Mouse (Mus musculus): ENCODE measurements around the gene Kif19a.

Gene Kif19a

GRCm38 (mm10) chr11:114780076-114780475, 14.9 kb downstream of the Kif19a start:
- in situ Hi-C loops (cut with MboI, MseI): no loop called here

GRCm38 (mm10) chr11:114785892-114786291, 20.7 kb downstream of the Kif19a start:
- in situ Hi-C loops (cut with MboI, MseI): loop anchor here (5.0 kb wide), 1 partner anchor 39 kb away; no protein-coding TSS in a partner anchor

DNA sequence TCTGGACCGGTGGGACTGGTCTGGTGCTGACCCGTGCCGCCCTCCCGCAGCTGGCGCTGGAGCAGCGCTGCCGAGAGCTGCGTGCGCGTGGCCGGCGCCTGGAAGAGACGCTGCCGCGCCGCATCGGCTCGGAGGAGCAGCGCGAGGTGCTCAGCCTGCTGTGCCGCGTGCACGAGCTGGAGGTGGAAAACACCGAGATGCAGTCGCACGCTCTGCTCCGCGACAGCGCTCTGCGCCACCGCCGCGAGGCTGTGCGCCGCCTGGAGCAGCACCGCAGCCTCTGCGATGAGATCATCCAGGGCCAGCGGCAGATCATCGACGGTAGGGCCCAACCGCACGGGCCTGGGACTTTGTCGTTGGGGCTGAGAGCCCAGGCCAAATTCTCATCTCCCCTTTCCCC, 21.1 kb downstream of the Kif19a start:
- in situ Hi-C loops (cut with MboI, MseI): loop anchor here (5.0 kb wide), 1 partner anchor 39 kb away; no protein-coding TSS in a partner anchor

DNA sequence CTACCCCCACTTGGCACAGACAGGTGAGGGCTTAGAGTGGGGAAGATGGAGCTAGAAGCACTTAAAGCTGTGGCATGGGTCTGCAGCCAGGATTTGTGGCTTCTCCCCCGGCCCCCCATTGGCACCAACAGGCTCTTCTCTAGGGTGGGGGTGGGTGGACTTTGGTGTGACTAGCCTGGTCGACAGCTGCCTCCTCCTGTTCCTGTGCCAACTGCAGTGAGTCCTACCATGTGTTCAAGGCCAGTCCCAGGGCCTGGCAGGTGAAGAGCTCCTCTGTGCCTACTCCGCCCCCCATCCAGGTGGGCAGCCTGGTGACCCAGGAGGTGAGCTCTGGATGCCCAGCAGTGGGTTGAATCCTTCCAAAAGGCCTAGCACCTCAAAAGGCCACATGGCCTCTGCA, 22.4 kb downstream of the Kif19a start:
- in situ Hi-C loops (cut with MboI, MseI): loop anchor here (5.0 kb wide), 1 partner anchor 40 kb away; no protein-coding TSS in a partner anchor

- in situ Hi-C loops (cut with MboI, MseI): loop anchor here (5.0 kb wide), 1 partner anchor 42 kb away; no protein-coding TSS in a partner anchor
Observed at GRCm38 (mm10) chr11:114789061-114789714, 24.0 kb downstream of the Kif19a start.

- in situ Hi-C loops (cut with MboI, MseI): loop anchor here (5.0 kb wide), 1 partner anchor 42 kb away; no protein-coding TSS in a partner anchor
Observed at GRCm38 (mm10) chr11:114789716-114790115, 24.5 kb downstream of the Kif19a start.

- in situ Hi-C loops (cut with MboI, MseI): no loop called here
Observed at GRCm38 (mm10) chr11:114790171-114790570, 25.0 kb downstream of the Kif19a start.

DNA sequence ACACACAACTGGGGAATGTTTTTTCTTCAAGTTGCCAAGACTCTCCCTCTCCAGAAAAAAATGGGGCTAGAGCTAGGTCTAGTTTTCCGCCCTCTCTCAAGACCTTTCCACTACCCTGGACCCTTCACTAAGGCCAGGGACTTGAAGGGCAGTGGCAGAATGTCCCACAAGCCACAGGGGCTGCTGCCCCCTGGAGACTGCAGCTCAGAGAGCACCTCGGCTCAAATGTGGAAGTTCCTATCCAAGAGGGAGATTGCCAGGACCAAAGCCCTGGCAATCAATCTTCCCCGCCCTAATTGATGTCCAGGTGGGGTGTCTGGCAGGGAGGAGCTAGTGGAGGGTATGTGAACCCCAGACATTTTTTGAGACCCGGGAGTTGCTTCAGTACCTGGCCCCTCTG, 25.7 kb downstream of the Kif19a start:
- in situ Hi-C loops (cut with MboI, MseI): no loop called here

GRCm38 (mm10) chr11:114791351-114791889, 26.2 kb downstream of the Kif19a start:
- in situ Hi-C loops (cut with MboI, MseI): no loop called here

- in situ Hi-C loops (cut with MboI, MseI): no loop called here
Observed at GRCm38 (mm10) chr11:114791891-114792411, 26.8 kb downstream of the Kif19a start.

DNA sequence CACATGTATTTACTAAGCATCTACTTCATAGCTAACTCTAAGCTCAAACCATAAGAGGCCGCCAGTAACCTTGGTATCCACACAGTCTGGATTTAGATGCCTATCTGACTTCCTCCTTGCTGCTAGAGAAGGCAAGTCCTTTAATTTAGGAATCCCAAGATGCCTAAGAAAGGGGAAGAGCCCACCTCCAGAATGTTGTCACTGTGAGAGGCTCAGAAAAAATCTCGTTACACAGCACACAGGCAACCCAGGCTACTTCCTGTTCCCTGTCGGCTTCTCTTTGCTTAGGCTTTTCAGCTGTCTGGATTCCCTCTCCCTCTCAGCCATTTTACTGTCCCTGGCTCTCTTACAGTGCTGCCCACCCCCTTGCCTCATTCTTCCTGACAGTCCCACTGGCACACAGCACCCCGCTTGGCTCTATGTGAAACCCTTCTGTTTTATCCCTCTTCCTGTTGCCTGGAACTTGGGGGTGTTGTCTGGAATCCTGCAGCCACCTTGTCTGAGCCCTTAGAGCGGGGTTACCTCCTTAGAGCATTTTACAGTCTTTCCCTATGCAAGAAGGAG, 27.8 kb downstream of the Kif19a start:
- in situ Hi-C loops (cut with MboI, MseI): no loop called here

DNA sequence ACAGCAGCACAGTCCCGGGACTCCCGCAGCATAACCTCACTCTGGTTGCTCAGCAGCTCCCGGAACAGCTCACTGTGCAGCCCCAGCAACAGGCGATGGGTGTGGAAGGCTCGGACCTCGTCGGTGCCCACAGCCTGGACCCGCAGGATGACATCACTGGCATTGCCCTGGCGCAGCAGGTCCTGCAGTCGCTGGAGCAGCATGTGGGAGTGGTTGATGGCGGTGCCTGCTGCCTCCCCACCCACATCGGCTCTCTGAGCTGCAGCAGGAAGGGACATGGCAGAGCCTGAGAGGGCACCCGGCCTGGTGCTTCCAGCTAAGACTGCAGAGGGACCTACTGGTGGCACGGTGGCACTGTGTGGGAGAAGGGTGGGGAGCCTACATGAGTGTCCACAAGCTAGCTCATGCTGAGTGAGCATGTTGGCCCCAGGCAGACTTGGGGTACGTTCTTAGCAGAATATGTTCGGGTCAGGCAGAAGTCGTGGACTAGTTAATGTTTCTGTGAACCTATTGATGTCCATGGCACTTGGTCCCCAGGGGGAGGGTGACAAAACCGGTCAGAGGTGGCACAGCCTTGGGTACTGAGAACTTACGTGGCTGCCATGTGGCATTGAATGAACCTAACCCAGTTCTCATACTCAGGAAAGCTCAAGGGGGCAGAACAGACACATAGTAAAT, 28.8 kb downstream of the Kif19a start:
- in situ Hi-C loops (cut with MboI, MseI): no loop called here

- in situ Hi-C loops (cut with MboI, MseI): no loop called here
Observed at GRCm38 (mm10) chr11:114794691-114795090, 29.5 kb downstream of the Kif19a start.

DNA sequence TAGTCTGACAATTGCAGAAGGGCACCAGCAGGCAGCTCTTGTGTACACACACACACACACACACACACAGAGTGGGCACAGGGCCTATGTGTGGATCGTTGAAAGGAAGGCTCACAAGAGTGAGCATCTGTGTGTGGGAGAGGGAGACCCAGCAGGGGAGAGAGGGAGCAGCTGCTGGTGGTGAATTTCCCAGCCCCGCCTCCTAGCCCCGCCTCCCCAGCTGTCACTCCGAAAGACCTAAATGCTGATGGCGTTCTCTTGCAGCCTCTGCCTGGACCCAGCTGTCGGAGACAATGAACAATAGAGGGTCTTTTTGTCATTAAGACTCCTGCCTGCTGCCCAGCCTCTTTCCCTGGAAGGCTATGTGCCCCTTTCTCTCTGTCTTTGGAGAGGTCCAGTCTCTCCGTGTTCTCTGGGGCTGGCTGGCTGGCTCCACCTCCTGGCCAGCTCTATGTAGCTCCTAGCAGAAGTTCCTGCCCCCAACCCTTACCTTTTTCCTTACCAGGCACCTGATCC, 30.1 kb downstream of the Kif19a start:
- in situ Hi-C loops (cut with MboI, MseI): no loop called here

GRCm38 (mm10) chr11:114795848-114796322, 30.7 kb downstream of the Kif19a start, which contains the start of gene Btbd17:
Gene Btbd17, minus strand, starts transcription at chr11:114795945.
- in situ Hi-C loops (cut with MboI, MseI): no loop called here

DNA sequence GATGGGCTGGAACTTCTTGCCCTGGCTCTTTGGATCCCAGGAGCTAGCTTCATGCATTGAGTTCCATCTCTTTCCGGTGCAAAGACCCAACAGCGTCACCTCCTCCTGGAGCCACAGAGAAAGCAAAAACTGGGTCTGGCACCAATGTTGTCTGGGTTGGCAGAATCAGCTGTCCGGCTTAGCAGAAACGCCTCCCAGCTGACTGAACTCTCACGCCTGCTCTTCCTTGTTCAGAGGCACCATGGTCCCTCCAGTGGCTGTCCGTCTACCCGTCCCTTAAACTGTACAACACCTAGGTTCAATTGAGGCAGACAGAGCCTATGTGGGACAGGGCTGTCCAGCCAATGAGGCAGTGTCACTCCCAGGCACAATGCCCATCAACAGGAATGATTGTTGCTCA, 32.0 kb downstream of the Kif19a start:
- in situ Hi-C loops (cut with MboI, MseI): no loop called here

- in situ Hi-C loops (cut with MboI, MseI): no loop called here
Observed at GRCm38 (mm10) chr11:114797981-114798380, 32.8 kb downstream of the Kif19a start.

DNA sequence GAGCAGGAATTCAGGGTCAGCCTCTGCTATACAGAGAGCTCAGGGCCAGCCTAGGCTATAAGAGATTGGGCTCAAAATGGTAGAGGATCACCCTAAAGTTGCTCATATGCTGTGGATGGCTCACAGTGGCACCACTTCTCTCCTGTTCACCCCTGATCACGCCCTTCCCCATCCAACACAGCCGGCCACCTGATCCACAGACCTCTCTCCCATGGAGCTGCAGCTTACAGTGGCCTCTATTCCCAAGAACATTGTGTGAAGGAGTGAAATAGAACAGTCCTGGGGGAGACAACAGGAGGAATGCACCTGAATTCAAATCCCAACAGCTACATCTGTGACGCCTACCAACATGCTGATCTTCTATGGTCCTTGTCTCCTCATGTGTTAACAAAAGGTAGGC, 33.4 kb downstream of the Kif19a start, which contains the start of gene Gpr142:
TSS of gene Gpr142 (plus strand) at position 301 of the 400 bp plus-strand sequence.
- in situ Hi-C loops (cut with MboI, MseI): no loop called here

GRCm38 (mm10) chr11:114801906-114802305, 36.7 kb downstream of the Kif19a start:
- in situ Hi-C loops (cut with MboI, MseI): no loop called here

DNA sequence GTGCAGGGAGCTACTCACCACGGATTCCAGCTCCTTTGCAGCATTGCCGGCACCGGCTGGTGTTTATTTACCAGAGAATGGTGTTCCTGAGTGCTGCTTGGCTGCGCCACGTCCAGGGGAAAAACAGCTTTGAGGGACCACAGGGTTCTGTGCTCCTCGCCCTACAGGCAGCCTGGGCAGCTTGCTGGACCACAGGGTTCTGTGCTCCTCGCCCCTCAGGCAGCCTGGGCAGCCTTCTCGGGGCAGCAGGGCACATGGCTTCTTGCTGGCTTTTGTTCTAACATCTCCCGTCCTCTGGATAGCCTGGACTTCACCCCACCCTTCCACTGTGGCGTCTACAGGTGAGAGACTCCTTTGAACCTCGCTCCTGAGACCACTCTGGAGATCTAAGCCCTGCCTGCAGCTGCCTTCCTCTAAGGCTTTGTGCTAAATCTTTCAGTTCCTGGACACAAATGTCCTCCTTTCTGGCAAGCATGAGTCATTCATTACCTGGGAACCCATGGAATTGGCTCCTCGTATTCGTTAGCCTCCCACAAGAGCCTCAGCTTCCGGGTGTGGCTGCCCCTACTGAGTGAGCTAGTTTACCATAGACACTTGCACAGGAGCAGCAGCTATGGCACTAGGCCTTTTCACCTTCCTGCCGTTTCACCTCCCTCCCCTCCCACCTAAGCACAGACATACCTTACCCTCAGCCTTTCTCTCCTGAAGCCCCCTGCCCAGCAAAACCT, 37.5 kb downstream of the Kif19a start:
- in situ Hi-C loops (cut with MboI, MseI): no loop called here

DNA sequence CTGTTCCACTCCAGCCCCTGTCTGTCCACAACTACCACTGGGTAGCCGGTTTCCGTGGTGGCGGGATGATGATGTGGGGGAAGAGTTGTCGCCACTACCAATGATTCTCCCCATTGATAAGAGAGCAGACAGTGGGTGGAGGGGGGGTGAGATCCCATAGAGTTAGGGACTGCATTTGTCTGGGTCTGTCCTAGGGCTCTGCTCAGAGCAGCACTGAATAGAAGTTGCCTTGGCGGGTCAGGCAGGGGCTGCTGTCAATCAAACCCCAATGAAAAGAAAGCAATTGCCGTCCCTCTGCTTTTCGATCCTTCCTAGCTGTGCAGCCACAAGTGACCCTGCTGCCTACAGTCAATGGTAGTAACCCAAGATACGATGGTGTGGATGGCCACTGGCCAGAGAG, 38.8 kb downstream of the Kif19a start:
- in situ Hi-C loops (cut with MboI, MseI): no loop called here
